Mouse (Mus musculus): ENCODE measurements at regions not wholly inside any gene's neighbourhood (a gene's known extent, or its start where the extent isn't known, plus 50 kb on each side); places are given as distances from the start of the nearest gene placed in this dataset.

DNA sequence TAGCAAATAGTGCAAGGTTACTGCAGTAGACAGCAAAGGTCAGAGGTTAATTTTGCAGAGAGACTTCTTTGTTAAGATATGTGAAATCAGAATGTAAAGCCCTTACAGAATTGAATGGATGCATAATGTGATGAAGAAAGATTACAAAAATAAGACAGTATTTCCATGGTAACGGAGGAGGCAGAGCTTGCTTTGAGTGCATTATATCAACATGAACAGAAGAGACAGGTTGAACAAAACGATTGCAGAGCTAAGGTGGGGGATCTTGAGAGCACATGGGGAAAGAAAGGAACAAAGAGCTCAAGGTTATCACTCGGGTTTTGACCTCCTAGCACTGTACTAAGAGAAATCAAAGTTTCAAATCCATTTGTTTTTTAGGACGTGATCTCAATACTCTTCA lies 106.2 kb upstream of the Rap2b start:
- DNase-seq (ENCODE audit: low spot score in 2 of 2), result no peak

DNA sequence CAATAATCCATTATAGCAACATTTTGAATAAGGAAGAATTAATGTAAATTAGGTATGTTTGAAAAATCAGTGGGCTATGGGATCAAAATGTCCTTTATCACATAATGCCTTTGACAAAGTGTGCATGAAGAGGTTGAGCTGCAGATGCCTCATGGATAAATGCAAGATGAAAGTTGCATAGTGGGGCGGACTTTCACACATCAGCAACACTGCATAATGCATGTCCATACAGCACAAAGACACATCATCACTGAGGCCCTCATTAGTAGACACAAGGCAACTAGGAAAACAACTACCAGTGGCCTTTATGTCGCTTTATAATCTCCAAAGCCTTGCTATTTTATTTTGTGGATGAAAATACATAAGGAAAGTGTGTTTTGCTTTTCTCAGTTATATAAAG lies 105.8 kb upstream of the Rap2b start:
- no peak for DNase-seq (ENCODE audit: low spot score in 2 of 2)

DNA sequence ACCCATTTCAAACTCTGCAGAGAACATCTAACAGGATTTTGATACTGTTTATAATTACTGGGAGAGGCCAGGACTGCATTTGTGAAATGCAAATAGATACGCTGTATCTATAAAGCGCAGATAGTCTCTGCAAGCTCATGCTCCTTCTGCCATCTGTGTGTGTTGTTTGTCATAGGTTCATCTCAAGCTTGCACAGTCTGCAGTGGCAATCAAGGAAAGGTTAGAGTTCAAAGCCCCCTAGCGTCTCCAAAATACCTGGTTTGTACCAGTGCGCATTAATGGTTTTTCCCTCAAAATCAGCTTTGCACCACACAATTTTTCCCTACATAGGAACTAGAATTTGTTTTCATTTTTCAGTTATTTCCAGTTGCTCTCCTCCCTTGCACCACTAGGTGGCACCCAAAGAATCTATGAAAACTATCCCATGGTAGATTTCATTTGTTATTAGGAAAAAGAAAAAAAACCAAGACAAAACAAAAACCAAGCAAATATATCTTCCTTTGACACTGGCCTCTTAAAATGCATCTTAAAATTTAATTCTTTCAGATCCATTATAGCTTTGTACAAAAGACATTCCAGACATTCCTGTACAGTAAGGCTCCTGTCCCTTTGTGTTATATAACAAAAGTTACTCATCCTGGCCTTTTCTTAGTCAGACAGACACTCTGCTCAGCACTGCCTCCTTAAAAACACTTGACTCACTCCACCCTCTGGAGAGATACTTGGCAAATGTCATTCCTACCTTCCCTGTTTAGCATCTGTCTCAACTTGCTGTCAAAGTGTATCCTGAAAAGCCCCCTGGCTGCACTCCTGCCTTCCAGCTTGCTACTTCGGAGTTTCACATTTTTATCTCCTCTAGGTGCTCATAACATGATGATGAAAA lies 92.7 kb upstream of the Rap2b start:
- DNase-seq (ENCODE audit: low spot score in 2 of 2), result peak; percentile 66 to 83

DNA sequence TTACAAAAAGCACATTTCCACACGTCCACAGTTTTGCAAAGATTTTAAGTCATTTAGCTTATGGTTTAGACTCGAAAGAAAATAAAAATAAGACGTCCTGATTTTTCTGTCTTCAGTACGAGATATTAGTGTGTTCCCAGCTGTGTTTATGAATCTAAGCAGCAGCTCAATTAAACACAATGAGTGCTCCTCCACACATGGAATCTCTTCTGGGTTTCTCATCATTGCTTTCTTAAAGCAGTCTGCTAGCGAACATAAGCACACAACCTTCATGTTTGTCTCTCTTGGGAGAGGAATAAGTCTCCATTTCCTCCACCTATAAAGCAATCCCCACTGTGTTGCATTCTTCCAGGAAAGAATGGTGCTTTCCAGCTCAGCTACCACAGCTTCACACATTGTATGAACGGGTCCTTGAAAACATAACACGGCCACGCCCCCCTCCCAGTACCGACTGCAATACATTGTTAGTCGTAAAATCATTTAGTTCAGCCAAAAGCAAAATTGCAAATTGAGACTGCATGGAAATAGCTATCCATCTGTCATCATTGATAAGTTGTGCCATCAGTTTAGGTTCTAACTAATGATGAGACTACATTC lies 75.4 kb upstream of the Rap2b start:
- DNase-seq (ENCODE audit: low spot score in 2 of 2), result no peak

DNA sequence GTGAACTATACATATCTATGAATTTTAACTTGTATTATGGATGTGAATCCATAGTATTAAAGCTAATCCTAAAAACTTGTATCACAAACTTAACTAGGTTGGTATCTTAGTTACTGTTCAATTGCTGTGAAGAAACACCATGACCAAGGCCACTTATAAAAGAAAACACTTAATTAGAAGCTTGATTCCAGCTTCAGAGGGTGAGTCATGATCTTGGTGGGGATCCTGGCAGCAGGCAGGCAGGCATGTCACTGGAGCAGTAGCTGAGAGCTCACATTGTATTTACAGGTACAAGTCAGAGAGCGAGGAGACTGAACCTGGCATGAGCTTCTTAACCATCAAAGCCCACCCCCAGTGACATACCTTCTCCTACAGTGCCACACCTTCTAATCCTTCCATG lies 73.2 kb upstream of the Rap2b start:
- DNase-seq (ENCODE audit: low spot score in 2 of 2), result no peak

DNA sequence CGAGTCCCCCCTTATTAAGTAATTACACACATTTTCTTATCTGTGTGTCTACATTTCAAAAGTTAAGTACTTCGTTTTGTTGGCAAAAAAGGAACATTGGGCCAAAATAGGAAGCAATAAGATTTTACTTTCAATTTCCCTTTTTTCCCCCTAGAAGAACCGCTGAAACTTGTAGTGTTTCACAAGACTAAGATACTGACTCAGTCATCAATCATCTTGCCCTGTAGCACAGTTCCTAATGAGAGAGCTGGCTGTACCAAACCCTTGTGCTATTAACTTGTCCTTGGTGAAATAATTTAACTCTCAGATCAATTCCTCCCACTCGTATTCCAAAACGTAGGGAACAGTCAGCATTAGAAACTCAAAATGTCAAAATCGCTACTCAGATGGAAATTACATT lies 66.6 kb upstream of the Rap2b start:
- no peak for DNase-seq (ENCODE audit: low spot score in 2 of 2)

DNA sequence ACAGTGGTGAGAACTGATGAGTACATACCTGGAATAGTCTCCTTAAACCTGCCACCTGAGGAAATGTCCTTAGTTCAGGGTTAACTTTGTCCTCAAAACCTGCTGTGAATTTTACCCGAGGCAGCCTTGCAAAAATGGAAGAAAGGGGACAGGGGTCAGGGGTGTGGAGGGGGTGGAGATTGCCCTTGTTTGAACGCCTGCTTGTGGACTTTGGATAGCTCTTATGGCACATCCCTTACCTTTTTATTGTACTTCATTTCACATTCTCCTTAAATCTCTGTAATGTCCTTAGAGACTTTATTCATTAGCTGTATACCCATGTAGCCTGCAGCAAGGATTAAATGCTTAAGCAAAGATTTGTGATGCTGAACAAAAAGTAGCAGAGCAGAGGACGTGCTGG lies 64.1 kb upstream of the Rap2b start:
- no peak for DNase-seq (ENCODE audit: low spot score in 2 of 2)

DNA sequence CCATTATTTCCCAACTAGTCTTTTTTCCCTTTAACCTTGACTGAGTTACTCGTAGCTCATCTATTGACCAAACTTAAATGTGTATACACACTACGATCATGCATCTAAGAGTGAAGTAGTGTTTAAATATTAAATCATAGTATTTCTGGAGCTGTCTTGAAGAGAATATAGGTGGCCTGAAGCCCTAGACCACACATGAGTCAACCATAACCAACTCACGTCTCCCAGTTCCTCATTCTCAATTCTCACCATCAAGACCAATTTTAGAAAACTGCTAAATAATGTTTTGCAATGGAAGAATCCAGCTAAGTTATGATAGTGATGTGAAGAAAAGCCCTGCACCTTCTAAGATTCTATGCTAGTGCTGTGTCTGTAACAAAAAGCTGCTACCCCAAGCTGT lies 59.2 kb upstream of the Rap2b start:
- no peak for DNase-seq (ENCODE audit: low spot score in 2 of 2)

DNA sequence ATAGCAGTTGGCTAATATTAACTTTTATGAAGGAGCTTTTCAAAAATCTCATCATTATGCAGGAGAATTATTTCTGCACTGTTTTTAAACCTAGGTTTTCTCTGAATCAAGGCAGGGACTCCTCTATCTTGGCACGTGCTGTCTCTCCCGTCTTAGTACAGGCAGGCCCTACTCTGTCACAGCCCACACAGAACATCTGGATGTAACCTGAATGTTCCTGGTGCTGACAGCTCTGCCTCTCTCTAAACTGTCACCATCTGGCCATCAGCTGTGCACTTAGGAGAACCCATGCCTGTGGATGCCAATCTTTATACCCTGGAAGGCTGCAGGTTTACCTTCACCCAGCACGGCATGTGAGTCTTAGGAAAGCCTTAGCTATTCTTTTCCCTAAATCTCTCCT lies 58.0 kb upstream of the Rap2b start:
- DNase-seq (ENCODE audit: low spot score in 2 of 2), result peak in 1 of 2 experiments; percentile 30

DNA sequence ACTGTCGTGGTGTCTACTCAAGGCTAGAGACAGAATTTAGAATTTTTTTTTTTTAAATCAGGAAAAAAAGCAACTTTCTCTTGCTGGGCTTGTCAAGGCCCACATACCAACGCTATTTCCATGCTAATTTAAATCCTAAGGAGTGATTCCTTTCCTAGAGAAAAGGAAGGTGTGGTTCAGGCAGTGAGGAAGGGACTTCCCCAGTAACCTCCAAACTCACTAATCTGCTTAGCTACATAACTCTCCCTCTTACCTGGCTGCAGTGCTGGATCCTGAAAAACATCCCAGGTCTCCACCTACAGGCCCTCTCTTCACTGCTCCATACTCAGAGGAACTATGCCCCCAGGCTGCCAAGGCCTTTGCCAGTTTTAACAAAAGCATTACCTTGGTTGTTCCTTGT lies 55.1 kb upstream of the Rap2b start:
- no peak for DNase-seq (ENCODE audit: low spot score in 2 of 2)

DNA sequence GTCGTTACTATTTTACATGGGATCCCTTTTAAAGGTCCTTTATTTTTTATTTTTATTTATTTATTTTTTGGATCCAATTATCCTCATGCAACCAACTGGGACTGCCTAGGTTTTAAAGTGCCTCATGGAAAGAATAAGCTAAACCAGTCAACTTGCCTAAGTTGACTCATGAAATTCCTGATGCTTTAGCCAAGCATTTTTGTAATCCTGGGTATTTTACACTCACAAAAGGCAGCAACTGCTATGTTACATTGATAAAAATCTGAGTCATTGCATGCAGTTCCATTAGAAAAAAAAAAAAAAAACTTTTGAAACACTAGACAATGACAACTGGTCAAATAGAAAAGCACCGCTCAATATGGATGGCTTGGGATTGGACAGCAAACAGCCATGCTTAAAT lies 52.7 kb upstream of the Rap2b start:
- DNase-seq (ENCODE audit: low spot score in 2 of 2), result no peak

DNA sequence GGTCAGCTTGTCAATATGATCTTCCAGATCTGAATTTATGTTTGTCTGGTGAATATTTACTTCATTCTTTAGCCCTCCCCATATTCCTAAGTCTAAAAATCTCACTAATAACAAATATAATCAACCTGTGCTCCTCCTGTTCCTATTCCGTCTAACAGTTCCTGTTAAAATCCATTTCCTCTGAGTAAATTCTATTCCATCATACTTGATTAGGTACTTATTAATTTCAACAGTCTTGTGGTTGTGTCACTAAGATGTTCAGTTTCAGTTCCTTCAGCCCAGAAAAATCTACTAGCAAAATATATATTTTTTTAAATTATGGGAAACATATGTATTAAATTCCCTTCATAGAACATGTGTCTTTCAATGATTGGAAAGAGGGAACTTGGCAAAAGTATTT lies 52.2 kb upstream of the Rap2b start:
- no peak for DNase-seq (ENCODE audit: low spot score in 2 of 2)
